Mouse (Mus musculus) E14TG2a.4 (cell line): ENCODE data around the gene A530016L24Rik.

ENCODE experiments used
- CTCF ChIP-seq: conservative IDR thresholded peaks from 2 replicates; pipeline ENCODE4 v1.5.1; 2014; ENCODE audit warnings: low read length
- NANOG ChIP-seq: IDR thresholded peaks from 2 replicates; pipeline ENCODE4 v1.6.1; 2014; ENCODE audit warnings: borderline replicate concordance, low read length, mixed read lengths
- POU5F1 ChIP-seq: IDR thresholded peaks from 2 replicates; pipeline ENCODE4 v1.6.1; 2014; ENCODE audit warnings: low read length, borderline replicate concordance

GRCm38 (mm10) chr12:112506267-112506666 lies 17.0 kb downstream of the A530016L24Rik start:
- TF ChIP-seq CTCF: no peak
- no peak for TF ChIP-seq NANOG
- TF ChIP-seq POU5F1: no peak
